Mouse (Mus musculus): Measurements from ENCODE around the gene Asz1. TPM values are rescaled to one million over a fixed set of nuclear protein-coding genes. Genes with fewer than 3 reads are reported as not detected.

Asz1 gene
- polyA plus RNA-seq (2016; fragmentation: Nextera tagmentation; extraction: Ambion mirVana): not detected in 2 replicates

DNA sequence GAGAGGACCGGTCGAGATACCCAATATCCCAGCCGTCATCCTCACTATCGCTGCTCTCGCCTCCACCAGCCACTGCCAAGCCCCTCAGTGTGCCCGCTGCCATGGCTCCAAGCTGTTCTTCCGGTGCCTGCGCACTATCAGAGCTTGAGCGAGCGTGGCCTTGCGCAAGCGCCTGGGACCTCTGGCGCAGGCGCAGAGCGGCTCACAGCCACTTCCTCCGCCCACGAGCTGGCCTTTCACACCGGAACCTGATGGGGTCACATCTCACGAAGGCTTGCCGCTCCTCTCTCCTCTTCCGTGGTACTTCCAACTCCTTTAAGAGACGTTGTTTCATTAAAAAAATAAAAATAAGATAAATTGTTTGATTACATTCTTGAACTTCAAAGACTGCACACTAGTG is at the start of gene Asz1:
Gene Asz1 (minus strand): TSS at position 128 of the 400 bp plus-strand sequence.
- Histone ChIP-seq H3K9ac (no peak within 1 kb of the TSS), H3K27me3 (no peaks in the 10 kb centered on the region), H3K4me2 (replicated peaks) (no peak within 1 kb of the TSS), H3K27ac (no peak within 1 kb of the TSS), H3K9me3 (replicated peaks) (no peaks in the 10 kb centered on the region), H3K4me1 (no peaks in the 10 kb centered on the region), H3K36me3 (no peaks in the 10 kb centered on the region), H3K4me3 (no peak within 1 kb of the TSS)
- 95% methylated on average over 22 of the region's 22 CpGs for WGBS
- no peak for ATAC-seq (ENCODE audit: low FRiP score)

- Histone ChIP-seq H3K4me2 (replicated peaks) (no peak overlapping the region), H3K4me1 (no peaks in the 10 kb centered on the region)
- ATAC-seq (ENCODE audit: low FRiP score): no peak
Observed at GRCm38 (mm10) chr6:18153031-18153430, 44.2 kb upstream of the Asz1 start.

DNA sequence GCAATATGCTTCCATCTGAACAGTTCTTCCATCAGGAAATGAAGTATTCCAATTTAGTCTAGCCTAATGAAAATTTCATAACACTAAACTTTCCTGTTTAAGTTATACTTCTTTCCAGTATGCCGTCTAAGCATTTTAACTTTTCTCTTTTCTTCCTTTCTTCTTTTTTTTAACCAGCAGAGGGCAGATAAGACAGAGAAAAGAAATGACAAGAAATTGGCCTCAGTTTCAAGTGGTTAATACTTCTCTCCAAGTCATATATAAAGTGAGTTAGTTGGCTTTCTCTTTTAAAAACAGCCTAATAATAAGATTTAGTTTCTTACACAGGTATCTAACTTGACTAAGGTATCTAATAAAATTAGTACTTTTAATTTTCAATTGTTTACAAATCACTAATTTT is 26.4 kb upstream of the Asz1 start:
- H3K9me3 ChIP-seq (replicated peaks): no peaks in the 10 kb centered on the region
- no peaks in the 10 kb centered on the region for H3K4me1 ChIP-seq
- no peak overlapping the region for H3K4me2 ChIP-seq (replicated peaks)
- H3K9ac ChIP-seq: no peak overlapping the region
- no peak overlapping the region for H3K27ac ChIP-seq
- H3K4me3 ChIP-seq: no peak overlapping the region
- no peaks in the 10 kb centered on the region for H3K36me3 ChIP-seq
- 65% methylated on average over 1 of the region's 1 CpGs for WGBS
- no peak for ATAC-seq (ENCODE audit: low FRiP score)
- H3K27me3 ChIP-seq: no peaks in the 10 kb centered on the region

More at GRCm38 (mm10) chr6:18153031-18153430, 44.2 kb upstream of the Asz1 start:
- no peak overlapping the region for H3K9ac ChIP-seq
- H3K36me3 ChIP-seq: no peaks in the 10 kb centered on the region
- no peak overlapping the region for H3K27ac ChIP-seq
- no peak overlapping the region for H3K4me3 ChIP-seq
- H3K9me3 ChIP-seq (replicated peaks): no peaks in the 10 kb centered on the region
- H3K27me3 ChIP-seq: no peaks in the 10 kb centered on the region
- 75% methylated on average over 4 of the region's 4 CpGs for WGBS

DNA sequence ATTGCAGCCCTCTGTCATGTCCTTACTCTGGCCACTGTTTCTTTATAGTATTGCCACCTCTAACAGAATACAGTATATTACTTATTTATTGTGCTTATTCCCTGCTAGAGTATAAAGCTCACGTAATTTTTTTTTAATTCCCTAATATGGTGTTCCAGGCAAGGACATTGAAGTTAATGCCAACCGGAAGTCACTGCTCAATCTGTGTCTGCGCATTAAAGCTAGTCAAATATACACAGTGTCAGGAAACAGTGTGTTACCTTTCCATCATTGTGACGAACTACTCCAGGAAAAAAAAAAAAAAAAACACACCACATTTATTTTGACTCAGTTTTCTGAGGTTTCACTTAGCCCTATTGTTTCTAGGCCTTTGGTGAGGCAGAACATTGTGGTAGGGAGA is 19.2 kb upstream of the Asz1 start:
- ATAC-seq (ENCODE audit: low FRiP score): no peak
- Histone ChIP-seq H3K9ac (no peak overlapping the region), H3K27ac (no peak overlapping the region), H3K9me3 (replicated peaks) (no peaks in the 10 kb centered on the region), H3K4me1 (no peaks in the 10 kb centered on the region), H3K27me3 (no peaks in the 10 kb centered on the region), H3K4me3 (no peak overlapping the region), H3K4me2 (replicated peaks) (no peak overlapping the region), H3K36me3 (no peaks in the 10 kb centered on the region)
- 82% methylated on average over 4 of the region's 4 CpGs for WGBS

DNA sequence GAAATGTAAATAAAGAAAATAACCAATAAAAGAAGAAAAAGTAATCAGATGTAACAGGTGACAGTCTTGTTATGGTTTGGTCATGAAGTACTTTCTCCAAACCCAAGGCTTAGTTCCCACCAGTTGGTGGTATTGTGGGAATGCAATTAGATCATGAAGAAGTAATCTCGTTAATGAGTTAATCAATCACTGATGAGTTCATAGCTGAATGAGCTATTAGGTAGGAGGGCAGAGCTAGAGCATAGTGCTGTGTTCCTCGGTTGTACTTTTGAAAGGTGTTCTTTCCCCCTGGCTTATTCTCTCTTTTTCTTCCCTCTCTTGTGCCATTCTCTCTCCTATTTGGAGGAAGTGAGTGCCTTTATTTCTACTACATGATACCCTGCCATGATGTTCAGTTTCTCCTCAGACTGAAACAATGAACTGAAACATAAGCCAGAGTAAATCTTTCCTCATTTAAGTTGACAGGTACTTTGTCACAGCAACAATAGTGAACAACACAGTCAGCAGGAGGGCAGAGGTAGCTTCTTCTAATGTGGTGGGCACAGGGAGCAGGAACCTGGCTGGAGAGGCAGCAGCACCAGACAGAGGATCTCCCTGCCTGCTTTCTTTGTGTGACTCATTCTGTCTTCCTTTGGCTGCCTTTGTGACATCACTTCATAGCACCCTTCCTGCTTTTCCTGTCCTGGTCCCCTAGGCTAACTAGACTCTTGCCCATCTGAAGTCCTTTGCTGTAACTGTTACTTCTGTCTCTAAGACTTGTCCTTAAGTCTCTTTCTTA is 18.5 kb upstream of the Asz1 start:
- Histone ChIP-seq H3K4me3 (no peak overlapping the region), H3K9ac (no peak overlapping the region), H3K27ac (no peak overlapping the region), H3K4me2 (replicated peaks) (no peak overlapping the region), H3K27me3 (no peaks in the 10 kb centered on the region), H3K4me1 (no peaks in the 10 kb centered on the region), H3K36me3 (no peaks in the 10 kb centered on the region), H3K9me3 (replicated peaks) (no peaks in the 10 kb centered on the region)
- 48% methylated on average over 2 of the region's 2 CpGs for WGBS
- ATAC-seq (ENCODE audit: low FRiP score): no peak

DNA sequence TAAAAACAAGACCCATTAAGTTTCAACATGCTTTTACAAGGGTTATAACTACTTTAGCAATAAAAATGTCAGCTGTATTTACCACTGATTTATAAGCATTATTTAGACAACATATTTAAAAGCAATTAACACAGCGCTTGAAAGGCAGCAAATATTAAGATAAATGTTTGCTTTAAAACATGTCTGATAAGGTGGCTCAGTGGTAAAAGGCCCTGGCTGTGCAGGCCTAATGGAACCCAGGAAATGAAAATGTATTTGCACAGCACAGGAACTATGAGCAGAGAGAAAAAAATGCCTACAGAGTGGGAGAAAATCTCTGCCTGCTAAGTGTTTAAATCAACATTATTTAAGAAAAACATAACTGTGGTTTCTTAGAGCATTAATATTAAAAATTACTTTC is 12.0 kb downstream of the Asz1 start:
- H3K9me3 ChIP-seq (replicated peaks): no peaks in the 10 kb centered on the region
- H3K36me3 ChIP-seq: no peaks in the 10 kb centered on the region
- no peak overlapping the region for H3K4me2 ChIP-seq (replicated peaks)
- WGBS: 94% methylated on average over 1 of the region's 1 CpGs
- H3K27ac ChIP-seq: no peak overlapping the region
- H3K4me1 ChIP-seq: no peaks in the 10 kb centered on the region
- ATAC-seq (ENCODE audit: low FRiP score): no peak
- H3K4me3 ChIP-seq: no peak overlapping the region
- H3K27me3 ChIP-seq: no peaks in the 10 kb centered on the region
- no peak overlapping the region for H3K9ac ChIP-seq

GRCm38 (mm10) chr6:18089098-18089497 is 19.8 kb downstream of the Asz1 start:
- no peaks in the 10 kb centered on the region for H3K4me1 ChIP-seq
- ATAC-seq (ENCODE audit: low FRiP score): no peak
- H3K4me2 ChIP-seq (replicated peaks): no peak overlapping the region
- no peak overlapping the region for H3K27ac ChIP-seq
- no peak overlapping the region for H3K4me3 ChIP-seq
- no peaks in the 10 kb centered on the region for H3K9me3 ChIP-seq (replicated peaks)
- H3K27me3 ChIP-seq: no peaks in the 10 kb centered on the region
- no peak overlapping the region for H3K9ac ChIP-seq
- no peaks in the 10 kb centered on the region for H3K36me3 ChIP-seq
- 82% methylated on average over 5 of the region's 5 CpGs for WGBS

GRCm38 (mm10) chr6:18087160-18087804 is 21.6 kb downstream of the Asz1 start:
- Histone ChIP-seq H3K4me1 (no peaks in the 10 kb centered on the region), H3K27me3 (no peaks in the 10 kb centered on the region), H3K27ac (no peak overlapping the region), H3K36me3 (no peaks in the 10 kb centered on the region), H3K9me3 (replicated peaks) (no peaks in the 10 kb centered on the region), H3K4me3 (no peak overlapping the region), H3K9ac (no peak overlapping the region), H3K4me2 (replicated peaks) (no peak overlapping the region)
- WGBS: 66% methylated on average over 5 of the region's 5 CpGs
- ATAC-seq (ENCODE audit: low FRiP score): no peak

DNA sequence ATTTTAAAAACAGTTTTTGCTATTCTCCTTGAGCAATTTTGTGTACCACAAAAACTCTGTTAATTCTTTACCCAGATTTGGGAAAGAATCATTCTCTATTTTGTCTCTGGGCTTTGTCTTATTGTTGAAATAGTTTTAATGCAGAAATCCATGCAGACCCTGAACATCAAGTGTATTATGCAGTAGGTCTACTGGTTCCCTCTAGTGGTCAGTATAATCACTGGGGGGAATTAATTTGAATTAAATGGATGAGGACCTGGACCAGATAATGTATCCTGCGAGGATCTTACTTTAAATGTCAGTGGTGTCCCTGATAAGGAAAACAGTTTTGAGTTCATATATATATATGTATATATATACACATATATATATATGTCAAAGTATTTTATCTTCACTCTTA is 30.2 kb downstream of the Asz1 start:
- Histone ChIP-seq H3K27me3 (no peaks in the 10 kb centered on the region), H3K4me2 (replicated peaks) (no peak overlapping the region), H3K36me3 (no peaks in the 10 kb centered on the region), H3K4me1 (no peaks in the 10 kb centered on the region), H3K9me3 (replicated peaks) (no peaks in the 10 kb centered on the region), H3K4me3 (no peak overlapping the region), H3K9ac (no peak overlapping the region), H3K27ac (no peak overlapping the region)
- 29% methylated on average over 1 of the region's 1 CpGs for WGBS
- ATAC-seq (ENCODE audit: low FRiP score): no peak

- WGBS: 84% methylated on average over 7 of the region's 7 CpGs
- Histone ChIP-seq H3K27me3 (no peaks in the 10 kb centered on the region), H3K9me3 (replicated peaks) (no peaks in the 10 kb centered on the region), H3K9ac (no peak overlapping the region), H3K4me1 (no peaks in the 10 kb centered on the region), H3K4me3 (no peak overlapping the region), H3K27ac (no peak overlapping the region), H3K36me3 (no peaks in the 10 kb centered on the region), H3K4me2 (replicated peaks) (no peak overlapping the region)
- no peak for ATAC-seq (ENCODE audit: low FRiP score)
Observed at GRCm38 (mm10) chr6:18076986-18077385, 31.9 kb downstream of the Asz1 start.

GRCm38 (mm10) chr6:18076577-18076976 is 32.3 kb downstream of the Asz1 start:
- no peak for ATAC-seq (ENCODE audit: low FRiP score)
- no peak overlapping the region for H3K4me3 ChIP-seq
- no peaks in the 10 kb centered on the region for H3K9me3 ChIP-seq (replicated peaks)
- H3K27ac ChIP-seq: no peak overlapping the region
- no peaks in the 10 kb centered on the region for H3K36me3 ChIP-seq
- H3K4me2 ChIP-seq (replicated peaks): no peak overlapping the region
- no peaks in the 10 kb centered on the region for H3K4me1 ChIP-seq
- WGBS: 80% methylated on average over 5 of the region's 5 CpGs
- H3K9ac ChIP-seq: no peak overlapping the region
- no peaks in the 10 kb centered on the region for H3K27me3 ChIP-seq

DNA sequence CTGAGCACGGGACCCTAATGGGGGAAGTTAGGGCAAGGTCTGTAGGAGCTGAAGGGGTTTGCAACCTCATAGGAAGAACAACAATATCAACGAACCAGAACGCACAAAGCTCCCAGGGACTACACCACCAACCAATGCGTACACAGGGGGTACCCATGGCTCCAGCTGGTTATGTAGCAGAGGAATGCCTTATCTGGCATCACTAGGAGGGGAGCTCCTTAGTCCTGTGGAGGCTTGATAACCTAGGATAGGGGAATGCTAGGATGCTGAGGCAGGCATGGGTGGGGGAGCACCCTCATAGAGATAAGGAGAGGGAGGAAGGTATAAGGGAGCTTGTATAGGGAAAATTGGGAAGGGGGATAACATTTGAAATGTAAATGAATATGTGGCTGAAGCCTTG is 51.0 kb downstream of the Asz1 start:
- no peaks in the 10 kb centered on the region for H3K9me3 ChIP-seq (replicated peaks)
- no peak overlapping the region for H3K27ac ChIP-seq
- H3K9ac ChIP-seq: no peak overlapping the region
- 88% methylated on average over 4 of the region's 4 CpGs for WGBS
- no peak overlapping the region for H3K4me2 ChIP-seq (replicated peaks)
- ATAC-seq (ENCODE audit: low FRiP score): no peak
- H3K36me3 ChIP-seq: no peaks in the 10 kb centered on the region
- no peaks in the 10 kb centered on the region for H3K27me3 ChIP-seq
- H3K4me3 ChIP-seq: no peak overlapping the region
- H3K4me1 ChIP-seq: no peaks in the 10 kb centered on the region

- 54% methylated on average over 5 of the region's 5 CpGs for WGBS
- Histone ChIP-seq H3K4me3 (no peak overlapping the region), H3K4me2 (replicated peaks) (no peak overlapping the region), H3K27me3 (no peaks in the 10 kb centered on the region), H3K36me3 (no peaks in the 10 kb centered on the region), H3K9me3 (replicated peaks) (no peaks in the 10 kb centered on the region), H3K9ac (no peak overlapping the region), H3K4me1 (0 out of 2 replicates have a peak, but pooled peaks cover 2% of the 10 kb centered on the region), H3K27ac (no peak overlapping the region)
- no peak for ATAC-seq (ENCODE audit: low FRiP score)
Observed at GRCm38 (mm10) chr6:18051702-18052101, 57.2 kb downstream of the Asz1 start.
